Mouse (Mus musculus) liver, embryonic 16.5 days (tissue): ENCODE measurements around the gene Pdgfra. TPM values are rescaled to one million over a fixed set of nuclear protein-coding genes. Genes with fewer than 3 reads are reported as not detected.

Experiments
- microRNA-seq: library from miRNA; unstranded; fragments of <30 nt; microRNA quantifications from one replicate; pipeline ENCODE4, GENCODE M21; 2016
- polyA plus RNA-seq: library from polyadenylated mRNA; unstranded; fragments of >200 nt; fragmentation: Nextera tagmentation; extraction: Ambion mirVana; gene quantifications from 2 replicates; pipeline ENCODE4 v1.2.1, GENCODE M21; 2015

The Pdgfra gene
- polyA plus RNA-seq, 1 experiment from 2014 or later = 1.7 TPM

Small RNA genes lying within 50 kb of the gene (microRNA-seq; reads per million reads assigned to microRNA genes)
- not detected for gene Mir7025

Other genes with a start within 250 kb of the Pdgfra start
- gene Chic2, start 107.5 kb upstream of the Pdgfra start, polyA plus RNA-seq = 13.2 and 15.1 TPM in 2 replicates
- gene Gsx2, start 76.7 kb upstream of the Pdgfra start, polyA plus RNA-seq = not detected in 2 replicates